Mouse (Mus musculus): ENCODE results near the gene Ksr2. TPM values are rescaled to one million over a fixed set of nuclear protein-coding genes. Genes with fewer than 3 reads are reported as not detected.

Gene Ksr2
- total RNA-seq (2017) = 0.19 and 0.25 TPM in 2 replicates

DNA sequence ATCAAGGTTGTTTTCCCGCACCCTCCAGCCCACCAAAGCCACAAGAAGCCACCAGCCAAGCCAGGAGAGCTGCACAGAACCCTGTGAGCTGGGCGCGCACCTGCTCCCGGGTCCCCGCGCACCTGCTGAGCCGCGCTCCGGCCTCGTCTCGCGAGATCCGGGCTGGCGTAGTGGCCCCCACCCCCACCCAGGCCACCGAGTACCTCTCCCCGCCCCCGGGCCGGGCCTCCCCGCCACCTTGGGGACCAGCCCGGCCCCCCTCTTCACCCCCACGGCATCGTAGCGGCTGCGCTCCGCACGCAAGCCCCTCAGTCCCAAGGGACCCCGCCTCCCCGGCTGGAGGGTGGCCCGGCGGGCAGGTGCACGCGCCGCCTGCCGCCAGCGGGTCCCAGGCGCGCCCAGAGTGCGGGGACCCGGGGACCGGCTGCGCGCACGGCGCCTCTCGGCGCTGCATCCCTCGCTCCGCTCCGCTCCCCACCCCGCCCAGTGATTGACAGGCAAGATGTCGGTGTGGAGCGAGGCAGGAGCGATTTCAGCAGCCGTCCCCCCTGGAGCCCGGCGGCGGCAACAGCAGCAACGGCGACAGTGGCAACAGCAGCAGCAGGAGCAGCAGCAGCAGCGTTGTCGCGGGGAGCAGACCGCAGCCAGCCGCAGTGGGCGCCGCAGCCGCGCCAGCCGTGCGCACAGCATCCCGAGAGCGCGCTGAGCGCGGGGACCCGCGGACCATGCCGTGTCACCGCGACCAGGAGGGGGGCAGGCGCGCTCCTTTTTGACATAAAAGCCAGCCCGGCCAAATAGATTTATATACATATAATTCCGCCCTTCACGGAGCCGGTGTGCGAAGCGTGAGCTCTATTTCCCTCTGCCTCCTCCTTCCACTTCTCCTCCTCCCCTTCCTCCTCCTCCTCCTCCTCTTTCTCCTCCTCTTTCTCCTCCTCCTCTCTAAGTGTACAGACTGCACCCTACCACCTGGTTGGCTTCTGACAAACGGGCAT lies at the start of gene Ksr2:
TSS of gene Ksr2 (plus strand) at position 494 of the 995 bp plus-strand sequence.
- ATAC-seq (replicated peaks in 1 of 2; ENCODE audit: insufficient read depth in 1 of 2, low FRiP score in 2 of 2, low TSS enrichment in 1 of 2, low read depth in 1 of 2, poor library complexity in 2 of 2, severe bottlenecking in 2 of 2) = peak; percentile 29 to 49; a peak in 3 of 4 replicates

DNA sequence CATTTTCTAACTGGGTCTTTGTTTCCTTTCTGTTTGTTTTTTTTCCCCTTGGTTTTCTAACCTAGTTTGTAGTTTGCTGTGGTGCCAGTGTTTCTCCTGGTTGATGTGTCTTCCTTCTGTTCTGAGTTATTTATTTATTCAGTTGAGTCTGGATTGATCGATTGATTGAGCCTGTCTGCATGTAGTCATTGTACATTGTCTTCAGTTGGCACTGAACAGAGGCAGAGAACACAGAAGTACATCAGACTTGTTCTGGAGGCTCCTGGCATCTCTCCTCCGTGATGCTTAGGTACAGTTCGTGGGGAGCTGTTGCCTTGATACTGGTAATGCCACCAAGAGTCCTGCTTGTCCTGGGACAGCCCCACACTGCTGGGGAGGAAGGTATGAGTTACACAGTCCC lies 49.0 kb upstream of the Ksr2 start:
- ATAC-seq (replicated peaks in 1 of 2; ENCODE audit: insufficient read depth in 1 of 2, low FRiP score in 2 of 2, low TSS enrichment in 1 of 2, low read depth in 1 of 2, poor library complexity in 2 of 2, severe bottlenecking in 2 of 2) = no peak

DNA sequence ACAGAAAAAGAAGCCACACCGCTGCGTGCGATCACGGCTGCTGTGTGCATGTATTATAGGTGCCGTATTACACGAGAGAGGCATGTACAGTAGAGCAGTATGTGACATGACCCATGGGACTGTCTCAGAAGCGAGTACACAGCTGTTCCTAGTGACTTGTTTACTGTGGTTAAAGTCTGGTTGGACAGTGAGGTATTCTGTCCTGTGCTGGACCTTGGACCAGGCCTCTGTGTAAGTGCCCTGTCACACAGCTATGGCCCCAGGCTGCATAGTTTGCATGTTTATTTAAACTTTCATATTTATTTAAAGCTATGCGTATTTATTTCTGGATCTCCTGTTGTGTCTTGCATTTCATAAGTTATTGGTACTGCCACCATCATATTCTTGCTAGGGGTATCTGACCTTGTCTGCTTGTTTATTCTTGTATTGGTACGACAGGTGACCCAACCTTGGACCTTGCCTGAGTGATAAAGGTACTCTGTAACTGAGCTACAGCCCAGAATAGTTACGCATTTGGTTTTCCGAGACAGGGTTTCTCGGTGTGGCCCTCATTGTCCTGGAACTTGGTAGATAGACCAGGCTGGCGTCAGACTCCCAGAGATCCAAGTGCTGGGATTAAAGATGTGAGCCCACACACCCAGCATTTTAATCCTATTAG lies 47.8 kb upstream of the Ksr2 start:
- ATAC-seq (replicated peaks in 1 of 2; ENCODE audit: insufficient read depth in 1 of 2, low FRiP score in 2 of 2, low TSS enrichment in 1 of 2, low read depth in 1 of 2, poor library complexity in 2 of 2, severe bottlenecking in 2 of 2) = no peak

DNA sequence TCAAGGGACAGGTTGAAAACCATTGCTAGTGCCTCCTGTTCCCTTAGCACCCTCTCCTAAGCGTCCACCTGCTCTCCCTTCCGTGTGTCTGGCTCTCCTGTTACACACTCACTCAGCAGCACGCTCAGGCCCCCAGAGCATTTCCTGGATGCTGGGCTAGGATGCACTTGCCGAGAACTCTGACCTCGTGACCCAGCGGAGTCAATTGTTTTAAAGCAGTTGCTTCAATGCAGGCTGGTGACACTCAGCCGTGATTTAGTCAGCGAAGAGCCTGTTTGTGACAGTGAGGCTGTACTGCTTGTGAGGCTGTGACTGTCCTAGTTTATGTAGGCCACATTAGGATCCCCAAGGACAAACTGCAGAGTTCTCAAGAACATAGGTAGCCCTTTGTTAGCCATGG lies 46.6 kb upstream of the Ksr2 start:
- ATAC-seq (replicated peaks in 1 of 2; ENCODE audit: insufficient read depth in 1 of 2, low FRiP score in 2 of 2, low TSS enrichment in 1 of 2, low read depth in 1 of 2, poor library complexity in 2 of 2, severe bottlenecking in 2 of 2) = no peak

DNA sequence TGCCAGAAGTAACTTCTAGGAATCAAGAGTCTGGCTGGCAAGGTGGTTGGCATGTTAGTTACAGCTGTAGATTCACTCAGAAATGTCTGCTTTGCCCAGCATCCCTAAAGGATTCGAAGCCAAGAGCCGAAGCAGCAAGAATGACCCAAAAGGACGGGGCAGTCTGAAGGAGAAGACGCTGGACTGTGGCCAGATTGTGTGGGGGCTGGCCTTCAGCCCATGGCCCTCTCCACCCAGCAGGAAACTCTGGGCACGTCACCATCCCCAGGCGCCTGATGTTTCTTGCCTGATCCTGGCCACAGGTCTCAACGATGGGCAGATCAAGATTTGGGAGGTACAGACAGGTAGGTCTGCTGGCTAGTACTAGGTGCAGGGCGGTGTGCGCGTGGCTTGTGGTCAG lies 43.2 kb upstream of the Ksr2 start:
- ATAC-seq (replicated peaks in 1 of 2; ENCODE audit: insufficient read depth in 1 of 2, low FRiP score in 2 of 2, low TSS enrichment in 1 of 2, low read depth in 1 of 2, poor library complexity in 2 of 2, severe bottlenecking in 2 of 2) = no peak

DNA sequence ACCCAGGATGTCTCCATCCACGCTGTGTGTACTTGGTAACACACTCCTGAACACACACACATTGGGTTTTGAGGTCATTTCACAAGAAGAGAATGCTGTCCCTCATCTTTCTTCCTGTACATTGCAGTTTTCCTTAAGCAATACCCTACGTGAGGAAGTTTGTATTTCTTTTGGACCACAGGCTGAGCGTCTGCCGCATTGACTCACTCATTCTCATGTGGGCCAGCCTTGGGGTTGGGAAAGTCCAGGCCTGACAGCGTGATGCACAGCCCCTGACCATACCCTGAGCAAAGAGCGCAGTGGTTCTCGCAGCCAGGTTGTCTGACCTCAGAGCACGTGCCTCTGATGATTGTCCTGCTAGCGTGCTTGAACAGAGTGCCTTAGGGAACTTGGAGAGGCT lies 40.4 kb upstream of the Ksr2 start:
- peak in 1 of 2 experiments; percentile 33; a peak in 1 of 4 replicates for ATAC-seq (replicated peaks in 1 of 2; ENCODE audit: insufficient read depth in 1 of 2, low FRiP score in 2 of 2, low TSS enrichment in 1 of 2, low read depth in 1 of 2, poor library complexity in 2 of 2, severe bottlenecking in 2 of 2)

DNA sequence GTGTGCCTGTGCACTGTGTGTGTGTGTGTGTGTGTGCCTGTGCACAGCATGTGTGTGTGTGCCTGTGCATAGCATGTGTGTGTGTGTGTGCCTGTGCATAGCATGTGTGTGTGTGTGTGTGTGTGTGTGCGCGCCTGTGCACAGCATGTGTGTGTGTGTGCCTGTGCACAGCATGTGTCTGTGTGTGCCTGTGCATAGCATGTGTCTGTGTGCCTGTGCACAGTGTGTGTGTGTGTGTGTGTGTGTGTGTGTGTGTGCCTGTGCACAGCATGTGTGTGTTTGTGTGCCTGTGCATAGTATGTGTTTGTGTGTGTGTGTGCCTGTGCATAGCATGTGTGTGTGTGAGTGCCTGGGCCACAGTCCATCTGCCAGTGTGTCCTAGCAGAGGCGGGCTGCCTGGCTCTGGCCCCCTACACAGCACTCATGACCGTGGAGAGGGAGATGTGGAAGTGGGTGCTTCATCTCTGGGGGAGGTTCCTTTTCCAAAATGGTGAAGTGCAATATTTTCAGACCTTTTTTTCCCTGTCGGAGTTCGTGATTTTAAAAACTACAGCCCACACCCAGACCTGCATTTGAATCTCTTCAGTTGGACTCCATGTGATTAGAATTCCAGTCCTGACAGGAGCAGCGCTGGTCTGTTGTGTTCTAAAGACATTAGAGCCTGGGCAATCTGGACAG lies 39.3 kb upstream of the Ksr2 start:
- no peak for ATAC-seq (replicated peaks in 1 of 2; ENCODE audit: insufficient read depth in 1 of 2, low FRiP score in 2 of 2, low TSS enrichment in 1 of 2, low read depth in 1 of 2, poor library complexity in 2 of 2, severe bottlenecking in 2 of 2)

DNA sequence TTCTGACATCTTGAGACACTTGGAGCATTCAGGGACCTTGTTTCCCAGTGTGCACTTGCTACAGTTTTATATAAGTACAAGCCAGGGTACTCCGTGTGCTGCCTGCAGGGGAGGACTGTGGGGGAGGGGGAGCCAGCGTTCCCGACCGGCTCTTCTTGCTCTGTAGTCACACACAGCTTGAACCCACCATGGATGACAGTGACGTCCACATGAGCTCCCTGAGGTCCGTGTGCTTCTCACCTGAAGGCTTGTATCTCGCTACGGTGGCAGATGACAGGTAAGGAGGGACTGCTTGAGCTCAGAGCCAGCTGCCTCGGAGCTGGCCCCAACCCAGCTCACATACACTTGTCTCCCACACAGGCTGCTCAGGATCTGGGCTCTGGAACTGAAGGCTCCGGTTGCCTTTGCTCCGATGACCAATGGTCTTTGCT lies 37.5 kb upstream of the Ksr2 start:
- no peak for ATAC-seq (replicated peaks in 1 of 2; ENCODE audit: insufficient read depth in 1 of 2, low FRiP score in 2 of 2, low TSS enrichment in 1 of 2, low read depth in 1 of 2, poor library complexity in 2 of 2, severe bottlenecking in 2 of 2)

DNA sequence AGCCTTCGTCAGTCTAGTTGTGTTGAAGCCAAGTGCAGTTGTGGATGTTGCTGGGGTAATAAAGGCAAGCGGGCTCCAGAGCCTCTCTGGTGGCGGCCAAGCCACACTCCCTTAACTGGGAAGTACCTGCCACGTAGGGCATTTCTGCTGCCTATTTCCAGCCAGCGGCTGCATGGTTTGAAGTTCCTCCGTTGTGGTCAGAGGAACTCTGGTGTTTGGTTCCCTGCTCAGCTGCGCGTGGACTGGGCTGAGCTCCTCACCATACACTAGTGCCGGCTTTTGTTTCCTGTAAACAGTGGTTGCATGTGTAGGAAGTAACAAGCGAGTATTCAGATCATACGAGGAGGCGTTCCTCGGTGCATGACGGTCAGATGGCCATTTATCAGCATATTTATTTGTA lies 36.1 kb upstream of the Ksr2 start:
- peak; percentile 65 to 74 for ATAC-seq (replicated peaks in 1 of 2; ENCODE audit: insufficient read depth in 1 of 2, low FRiP score in 2 of 2, low TSS enrichment in 1 of 2, low read depth in 1 of 2, poor library complexity in 2 of 2, severe bottlenecking in 2 of 2)

DNA sequence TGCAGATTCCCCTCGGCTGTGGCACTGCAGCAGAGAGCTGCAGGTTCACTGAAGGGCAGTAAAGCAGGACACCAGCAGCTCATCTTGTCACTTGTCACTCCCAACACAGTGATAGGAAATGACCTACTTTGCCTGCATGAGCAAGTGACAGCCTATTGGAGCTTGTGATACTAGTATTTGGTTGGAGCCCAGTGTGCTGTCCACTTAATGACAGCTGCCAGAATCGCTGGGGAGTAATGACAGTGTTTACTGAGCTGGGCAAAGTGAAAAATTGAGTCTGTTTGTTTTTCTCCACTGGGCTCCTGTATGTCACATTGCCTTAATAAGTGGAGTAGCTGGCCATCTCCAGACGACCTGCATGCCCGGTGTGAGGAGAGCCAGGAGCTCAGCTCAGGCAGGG lies 33.6 kb upstream of the Ksr2 start:
- ATAC-seq (replicated peaks in 1 of 2; ENCODE audit: insufficient read depth in 1 of 2, low FRiP score in 2 of 2, low TSS enrichment in 1 of 2, low read depth in 1 of 2, poor library complexity in 2 of 2, severe bottlenecking in 2 of 2) = no peak

DNA sequence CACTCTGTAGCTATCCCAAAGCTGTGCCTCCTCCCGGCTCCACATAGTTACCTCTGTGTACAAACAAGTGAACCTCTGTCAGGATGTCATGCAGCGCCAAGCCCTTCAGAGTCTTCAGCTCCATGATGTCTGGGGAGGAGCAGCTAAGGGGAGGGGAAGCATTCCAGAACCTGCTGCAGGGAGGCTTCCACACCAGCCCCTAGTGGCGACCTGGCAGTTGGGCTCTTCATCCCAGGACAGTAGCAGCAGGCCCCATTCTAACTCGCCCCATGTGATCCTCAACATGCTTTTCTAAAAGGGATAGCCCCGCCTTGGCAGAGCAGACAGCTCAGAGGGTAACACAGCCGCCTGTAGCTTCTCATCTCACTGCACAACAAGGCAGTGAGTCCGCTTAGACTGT lies 32.0 kb upstream of the Ksr2 start:
- no peak for ATAC-seq (replicated peaks in 1 of 2; ENCODE audit: insufficient read depth in 1 of 2, low FRiP score in 2 of 2, low TSS enrichment in 1 of 2, low read depth in 1 of 2, poor library complexity in 2 of 2, severe bottlenecking in 2 of 2)

DNA sequence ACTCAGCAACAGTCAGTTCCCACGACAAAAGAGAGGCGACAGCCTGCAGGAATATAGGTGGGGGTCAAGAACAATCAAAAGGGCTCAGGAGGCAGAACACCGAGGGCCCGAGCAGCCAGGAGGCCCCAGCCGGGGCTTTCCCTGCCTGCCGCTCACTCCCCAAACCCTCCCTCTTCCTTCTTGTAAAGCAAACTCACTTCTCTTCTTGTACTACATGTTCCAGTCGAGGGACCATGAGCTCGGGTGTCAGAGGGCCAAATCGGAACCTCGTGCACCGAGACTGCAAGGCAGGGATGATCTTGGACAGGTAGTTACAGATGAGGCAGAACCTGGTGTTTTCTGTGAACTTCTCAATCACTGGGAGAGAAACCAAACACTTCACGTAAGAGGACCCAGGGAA lies 30.6 kb upstream of the Ksr2 start:
- no peak for ATAC-seq (replicated peaks in 1 of 2; ENCODE audit: insufficient read depth in 1 of 2, low FRiP score in 2 of 2, low TSS enrichment in 1 of 2, low read depth in 1 of 2, poor library complexity in 2 of 2, severe bottlenecking in 2 of 2)

DNA sequence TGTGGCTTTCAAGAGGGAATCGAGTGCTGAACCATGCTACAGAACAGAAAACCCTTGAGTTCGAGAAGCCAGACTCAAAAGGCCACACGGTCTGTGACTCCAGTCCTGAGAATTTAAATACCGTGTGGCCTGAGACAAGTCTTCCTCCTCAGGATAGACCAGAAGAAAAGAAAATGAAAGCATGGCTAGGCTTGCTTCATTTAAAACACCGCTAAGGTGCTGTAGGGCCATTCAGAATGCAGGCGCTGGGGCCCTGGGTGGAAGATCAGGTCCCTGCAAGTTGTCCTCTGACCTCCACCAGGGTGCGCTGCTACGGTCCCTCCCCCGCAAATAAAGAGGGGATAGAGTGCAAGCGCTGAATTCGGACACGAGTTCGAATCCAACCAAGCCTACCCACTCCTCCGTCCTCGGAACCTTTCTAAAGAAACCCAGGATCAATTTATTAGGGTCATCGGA lies 25.5 kb upstream of the Ksr2 start:
- peak in 1 of 2 experiments; percentile 54; a peak in 2 of 4 replicates for ATAC-seq (replicated peaks in 1 of 2; ENCODE audit: insufficient read depth in 1 of 2, low FRiP score in 2 of 2, low TSS enrichment in 1 of 2, low read depth in 1 of 2, poor library complexity in 2 of 2, severe bottlenecking in 2 of 2)

DNA sequence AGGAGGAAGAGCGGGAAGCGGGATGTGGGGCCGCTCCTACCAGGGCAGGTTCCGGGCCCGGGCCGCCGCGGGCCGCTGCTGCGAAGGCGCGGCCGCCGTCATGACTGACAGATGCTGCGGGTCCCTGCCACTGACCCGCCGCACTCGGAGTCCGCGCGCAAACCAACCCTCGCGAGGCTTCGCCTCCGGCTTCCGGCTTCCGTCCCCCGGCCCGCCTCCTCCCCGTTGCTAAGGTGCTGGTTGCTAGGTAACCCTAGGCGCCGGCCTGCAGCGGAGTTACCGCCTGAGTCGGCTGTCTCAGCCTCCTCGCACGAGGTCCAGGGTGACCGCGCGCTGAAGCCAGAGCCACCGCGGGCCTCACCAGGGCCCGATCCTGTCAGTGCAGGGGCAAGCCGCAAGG lies 24.9 kb upstream of the Ksr2 start, which contains the start of gene Rfc5:
TSS of gene Rfc5 (minus strand) at position 171 of the 400 bp plus-strand sequence.
- peak; percentile 96 to 98 for ATAC-seq (replicated peaks in 1 of 2; ENCODE audit: insufficient read depth in 1 of 2, low FRiP score in 2 of 2, low TSS enrichment in 1 of 2, low read depth in 1 of 2, poor library complexity in 2 of 2, severe bottlenecking in 2 of 2)

DNA sequence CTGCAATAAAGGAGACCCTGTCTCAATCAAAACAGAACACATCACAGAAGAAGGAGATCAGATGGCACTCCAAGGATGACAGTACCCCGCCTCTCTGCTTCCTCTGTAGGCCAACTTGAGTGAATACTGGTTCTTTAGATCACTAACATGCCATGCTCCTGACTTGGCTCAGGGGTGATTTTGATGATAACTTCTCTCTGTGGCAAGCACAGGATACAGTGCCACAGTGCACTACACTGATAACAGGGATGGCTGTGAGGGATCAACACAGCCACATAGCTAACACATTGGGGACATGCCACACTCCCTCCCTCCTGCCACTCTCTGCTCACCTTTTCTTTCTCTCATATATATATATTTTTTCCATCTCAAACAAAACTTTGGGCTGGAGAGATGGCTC lies 22.9 kb upstream of the Ksr2 start:
- ATAC-seq (replicated peaks in 1 of 2; ENCODE audit: insufficient read depth in 1 of 2, low FRiP score in 2 of 2, low TSS enrichment in 1 of 2, low read depth in 1 of 2, poor library complexity in 2 of 2, severe bottlenecking in 2 of 2) = no peak

DNA sequence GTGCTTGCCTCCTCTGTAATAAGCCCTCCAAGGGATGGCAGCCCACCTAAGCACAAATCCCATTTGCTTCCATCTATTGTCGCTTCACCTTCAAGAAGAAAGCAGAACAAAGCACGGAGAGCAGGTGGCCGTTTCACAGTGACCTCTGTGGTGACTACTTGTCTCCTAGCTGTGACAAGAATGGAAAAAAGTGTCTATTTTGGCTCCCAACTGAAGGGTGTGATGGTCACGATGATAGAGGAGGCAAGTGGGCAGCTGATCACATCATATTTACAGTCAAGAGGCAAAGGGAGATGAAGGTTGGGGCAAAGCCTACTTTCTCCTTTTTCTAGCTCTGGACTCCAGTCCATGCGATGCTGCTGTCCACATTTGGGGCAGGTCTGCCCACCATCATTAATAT lies 18.0 kb upstream of the Ksr2 start:
- ATAC-seq (replicated peaks in 1 of 2; ENCODE audit: insufficient read depth in 1 of 2, low FRiP score in 2 of 2, low TSS enrichment in 1 of 2, low read depth in 1 of 2, poor library complexity in 2 of 2, severe bottlenecking in 2 of 2) = no peak

DNA sequence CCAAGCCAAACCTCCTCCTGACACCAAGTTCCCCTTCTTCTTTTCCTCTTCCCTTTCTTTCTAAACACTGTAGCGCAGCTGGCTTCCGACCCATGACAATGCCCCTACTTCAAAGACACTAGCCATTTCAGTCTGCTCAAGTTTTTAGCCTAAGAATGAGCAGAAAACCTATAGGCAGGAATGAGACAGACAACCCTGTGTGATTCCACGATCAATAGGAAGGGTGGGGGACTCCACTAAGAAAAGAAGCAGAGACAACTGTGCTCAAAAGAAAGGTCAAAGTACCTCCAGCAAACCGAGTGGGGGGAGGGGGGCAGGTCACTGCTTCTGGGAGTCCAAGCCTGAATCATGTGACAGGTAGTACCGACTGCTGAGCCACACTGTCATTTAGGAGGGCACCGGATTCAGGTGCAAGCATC lies 17.2 kb upstream of the Ksr2 start:
- peak; percentile 32 to 45; a peak in 3 of 4 replicates for ATAC-seq (replicated peaks in 1 of 2; ENCODE audit: insufficient read depth in 1 of 2, low FRiP score in 2 of 2, low TSS enrichment in 1 of 2, low read depth in 1 of 2, poor library complexity in 2 of 2, severe bottlenecking in 2 of 2)

DNA sequence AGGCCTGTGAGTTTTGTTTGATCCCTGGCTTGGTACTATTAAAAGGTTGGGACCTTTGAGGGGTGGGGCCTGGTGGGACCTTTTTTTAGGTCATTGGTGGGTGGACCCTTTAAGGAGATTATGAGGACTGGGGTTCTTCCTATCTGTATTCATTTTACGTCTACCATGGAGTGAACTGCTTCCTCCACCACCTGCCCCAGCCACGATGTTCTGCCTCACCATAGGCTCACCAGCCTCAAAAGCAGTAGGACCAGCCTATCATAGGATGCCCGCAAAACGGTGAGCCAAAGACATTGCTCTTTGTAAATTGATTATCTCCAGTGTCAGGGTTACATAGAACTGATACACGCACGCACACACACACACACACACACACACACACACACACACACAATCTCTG lies 16.4 kb upstream of the Ksr2 start:
- 0 out of 4 replicates have a peak, but pooled peaks of 1 of the 2 experiments have one; percentile 2 for ATAC-seq (replicated peaks in 1 of 2; ENCODE audit: insufficient read depth in 1 of 2, low FRiP score in 2 of 2, low TSS enrichment in 1 of 2, low read depth in 1 of 2, poor library complexity in 2 of 2, severe bottlenecking in 2 of 2)
